Mouse (Mus musculus) heart, embryonic 15.5 days (tissue): ENCODE measurements around the gene Tenm2. TPM values are rescaled to one million over a fixed set of nuclear protein-coding genes. Genes with fewer than 3 reads are reported as not detected.

ENCODE experiments used
- ATAC-seq: fragments of 200-750 bp; cut with Nextera tagmentation; replicated peaks from 2 replicates; pipeline ENCODE4 v1.8.0; 2017; ENCODE audit warnings: low read depth, moderate TSS enrichment; ENCODE audit not compliant: insufficient number of reproducible peaks, insufficient read depth, low FRiP score
- H3K27ac ChIP-seq: fragments of 300-500 bp; sonication (generic); 2 replicates; pipeline ENCODE4 v1.5.1; 2015; ENCODE audit warnings: mild to moderate bottlenecking, inconsistent platforms
- H3K27me3 ChIP-seq: fragments of 300-500 bp; sonication (generic); 2 replicates; pipeline ENCODE4 v1.6.1; 2015; ENCODE audit warnings: inconsistent platforms
- H3K36me3 ChIP-seq: fragments of 300-500 bp; sonication (generic); 2 replicates; pipeline ENCODE4 v1.6.1; 2015; ENCODE audit warnings: mild to moderate bottlenecking, inconsistent platforms
- H3K4me1 ChIP-seq: fragments of 300-500 bp; sonication (generic); replicated peaks from 2 replicates; pipeline ENCODE4 v1.6.1; 2015; ENCODE audit warnings: inconsistent platforms
- H3K4me2 ChIP-seq: fragments of 300-500 bp; sonication (generic); 2 replicates; pipeline ENCODE4 v1.6.1; 2015; ENCODE audit warnings: inconsistent platforms, mild to moderate bottlenecking, moderate library complexity
- H3K4me3 ChIP-seq: fragments of 300-500 bp; sonication (generic); 2 replicates; pipeline ENCODE4 v1.5.1; 2015; ENCODE audit warnings: mild to moderate bottlenecking, inconsistent platforms
- H3K9ac ChIP-seq: fragments of 300-500 bp; sonication (generic); 2 replicates; pipeline ENCODE4 v1.6.1; 2015; ENCODE audit warnings: mild to moderate bottlenecking, inconsistent platforms
- H3K9me3 ChIP-seq: fragments of 300-500 bp; sonication (generic); replicated peaks from 2 replicates; pipeline ENCODE4 v1.6.1; 2016; ENCODE audit warnings: inconsistent platforms
- WGBS: fragments of 180-500 bp; shearing (Covaris S2); methylation state at CpG from one replicate; pipeline ENCODE4 v1.1.7; 2015; ENCODE audit warnings: mixed read lengths; 5-methylcytosine and 5-hydroxymethylcytosine counted together
- polyA plus RNA-seq: library from polyadenylated mRNA; unstranded; fragments of >200 nt; fragmentation: Nextera tagmentation; extraction: Ambion mirVana; gene quantifications from 2 replicates; pipeline ENCODE4 v1.2.1, GENCODE M21; 2015

Gene Tenm2
- polyA plus RNA-seq, 1 experiment from 2014 or later = 0.49 TPM

DNA sequence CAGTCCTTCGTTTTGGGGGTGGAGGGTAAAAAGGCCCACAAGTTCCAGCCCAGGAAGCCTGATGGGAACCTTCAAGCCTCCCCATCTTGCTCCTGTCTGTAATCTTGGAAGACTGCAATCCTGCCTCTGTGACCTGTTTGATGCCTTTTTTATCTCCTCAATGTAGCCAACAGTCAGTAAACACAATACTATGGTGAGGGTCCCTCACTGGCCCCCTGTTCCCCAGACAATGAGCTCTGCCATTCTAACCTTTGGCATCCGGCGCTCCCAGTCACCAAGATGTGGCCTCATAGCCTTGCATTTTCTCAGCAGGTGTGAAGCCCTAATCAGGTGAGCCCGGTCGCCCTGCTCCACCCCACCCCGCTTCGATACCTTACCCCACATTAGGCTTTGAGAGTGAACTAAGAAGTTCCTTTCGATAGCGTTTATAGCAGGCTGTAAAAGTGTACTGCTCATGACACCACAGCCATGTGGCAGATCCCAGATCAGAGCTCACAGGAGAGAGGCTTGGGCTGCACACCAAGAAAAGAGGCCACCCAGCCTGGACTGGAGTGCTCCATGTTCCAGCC, 1271.7 kb downstream of the Tenm2 start:
- H3K4me1 ChIP-seq = 0 out of 2 replicates have a peak, but pooled peaks cover 8% of the 10 kb centered on the region
- no peak overlapping the region for H3K27ac ChIP-seq
- H3K4me2 ChIP-seq = no peak overlapping the region
- H3K4me3 ChIP-seq = no peak overlapping the region
- no peak overlapping the region for H3K9ac ChIP-seq
- ATAC-seq = no peak
- no peaks in the 10 kb centered on the region for H3K36me3 ChIP-seq
- 78% methylated on average over 9 of the region's 9 CpGs for WGBS
- H3K9me3 ChIP-seq = no peaks in the 10 kb centered on the region
- no peaks in the 10 kb centered on the region for H3K27me3 ChIP-seq

DNA sequence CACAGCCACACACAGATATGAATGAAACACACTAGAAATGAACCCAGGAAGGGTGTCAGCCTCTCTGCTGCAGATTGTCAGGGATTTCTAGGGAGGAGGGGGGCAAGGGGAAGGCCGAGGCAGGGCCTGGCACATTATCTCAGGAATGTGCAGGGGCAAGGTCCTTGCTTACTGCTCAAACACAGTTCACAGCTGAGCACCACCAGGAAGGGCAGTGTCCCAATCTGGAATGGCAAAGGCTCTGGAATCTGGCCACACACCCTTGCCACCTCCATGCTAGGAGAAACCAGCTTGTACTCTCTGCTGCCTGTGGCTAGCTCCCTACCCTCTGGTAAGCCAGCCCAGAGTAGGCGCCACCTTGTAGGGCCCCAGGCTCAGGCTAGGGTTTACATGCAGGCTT, 1272.2 kb downstream of the Tenm2 start:
- Histone ChIP-seq H3K9ac (no peak overlapping the region), H3K4me1 (0 out of 2 replicates have a peak, but pooled peaks cover 8% of the 10 kb centered on the region), H3K27me3 (no peaks in the 10 kb centered on the region), H3K9me3 (no peaks in the 10 kb centered on the region), H3K4me2 (no peak overlapping the region), H3K36me3 (no peaks in the 10 kb centered on the region), H3K27ac (no peak overlapping the region), H3K4me3 (no peak overlapping the region)
- ATAC-seq = no peak
- WGBS = 43% methylated on average over 2 of the region's 2 CpGs

DNA sequence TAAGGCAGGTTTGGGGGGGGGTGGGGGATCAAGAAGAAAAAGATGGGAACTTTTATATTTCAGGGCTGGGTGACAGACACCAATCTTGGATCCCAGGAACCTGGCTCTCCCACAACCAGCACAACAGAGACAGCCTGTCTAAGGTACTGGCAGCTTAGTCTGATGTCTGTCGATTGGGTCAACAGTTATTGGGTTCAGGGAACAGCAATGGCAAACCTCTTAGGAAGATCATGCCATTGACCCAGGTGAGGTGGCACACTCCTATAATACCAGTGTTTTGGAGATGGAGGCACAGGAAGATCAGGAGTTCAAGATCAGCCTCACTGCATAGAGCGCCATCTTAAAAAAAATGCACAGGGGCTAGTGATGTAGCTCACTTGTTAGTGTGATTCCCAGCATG, 1273.3 kb downstream of the Tenm2 start:
- Histone ChIP-seq H3K4me1 (0 out of 2 replicates have a peak, but pooled peaks cover 8% of the 10 kb centered on the region), H3K27me3 (no peaks in the 10 kb centered on the region), H3K9me3 (no peaks in the 10 kb centered on the region), H3K4me2 (no peak overlapping the region), H3K36me3 (no peaks in the 10 kb centered on the region), H3K9ac (no peak overlapping the region), H3K4me3 (no peak overlapping the region), H3K27ac (no peak overlapping the region)
- ATAC-seq = no peak
- WGBS = 89% methylated on average over 2 of the region's 2 CpGs

DNA sequence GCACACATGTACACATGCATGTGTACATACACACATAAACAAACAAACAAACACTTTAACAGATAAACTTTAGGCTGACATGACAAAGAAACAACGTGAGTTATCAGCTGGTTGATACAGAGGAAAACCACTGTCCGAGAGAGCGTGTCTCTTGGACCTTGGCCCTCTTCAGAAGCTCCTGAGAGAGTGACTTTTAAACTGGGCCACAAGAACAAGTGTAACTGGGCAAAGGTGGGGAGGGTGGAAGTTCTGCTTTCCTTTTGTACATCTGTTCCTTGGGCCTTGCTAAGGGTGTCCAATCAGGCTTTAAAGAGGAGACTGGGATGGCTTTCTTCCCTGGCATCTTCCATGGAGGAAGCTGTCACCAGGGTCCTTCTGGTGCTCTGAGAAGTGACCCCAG, 1276.5 kb downstream of the Tenm2 start:
- Histone ChIP-seq H3K27me3 (no peaks in the 10 kb centered on the region), H3K4me2 (no peak overlapping the region), H3K9ac (no peak overlapping the region), H3K36me3 (no peaks in the 10 kb centered on the region), H3K4me3 (no peak overlapping the region), H3K4me1 (0 out of 2 replicates have a peak, but pooled peaks cover 8% of the 10 kb centered on the region), H3K9me3 (no peaks in the 10 kb centered on the region), H3K27ac (no peak overlapping the region)
- ATAC-seq = no peak
- 77% methylated on average over 3 of the region's 3 CpGs for WGBS
